In the genomic region with DNA sequence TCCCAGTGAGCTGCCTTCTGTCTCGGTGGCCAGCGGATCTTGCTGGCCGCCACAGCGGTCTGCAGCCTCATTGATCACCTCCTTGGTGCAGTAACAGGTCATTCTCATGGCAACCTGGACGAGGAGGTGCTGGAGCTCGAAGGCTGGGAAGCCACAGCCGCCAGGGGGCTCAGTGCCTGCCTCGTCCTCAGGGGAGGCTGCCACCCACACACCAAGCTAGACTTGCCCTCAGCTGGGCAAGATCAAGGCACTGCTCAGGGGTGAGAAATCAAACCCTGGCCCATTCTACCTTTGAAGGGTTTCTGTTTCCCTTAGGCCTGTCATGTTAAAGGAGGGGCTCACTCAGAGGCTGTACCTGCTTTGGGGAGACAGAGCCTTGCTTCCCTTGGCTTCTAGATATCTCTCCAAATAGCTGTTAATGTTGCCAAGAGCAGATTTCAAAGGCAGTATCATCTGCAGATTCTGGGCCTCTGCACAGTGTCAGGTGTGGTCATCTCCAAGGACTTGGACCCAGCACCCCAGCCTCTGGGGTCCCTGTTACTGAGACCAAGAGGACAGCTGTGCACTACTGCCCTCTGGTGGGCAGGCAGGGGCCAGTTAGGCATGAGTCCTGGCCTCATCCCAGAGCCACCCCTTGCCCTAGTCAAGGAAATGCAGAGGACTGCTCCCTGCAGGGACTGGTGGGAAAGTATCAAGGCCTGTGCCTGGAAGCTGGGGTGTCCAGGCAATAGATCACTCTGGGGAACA, we compare ENCODE assay signal across 9 mouse cellular contexts. TPM values are rescaled to one million over a fixed set of nuclear protein-coding genes. Genes with fewer than 3 reads are reported as not detected.
DNase-seq lines count a peak whose midpoint lies in the region; ATAC-seq and TF ChIP-seq lines count a peak whose summit lies in the region.
"Had no signal": no experiment of that assay in that cellular context is flagged by ENCODE, and none has a peak within 500 bp of the region (broad histone marks: within the 10 kb centered on the region; RNA-seq: fewer than 3 reads in every experiment).

No protein-coding gene starts in this region.

- TF ChIP-seq CTCF in layer of hippocampus, adult 2 months (conservative IDR thresholded peaks at IDR 0.05), result peak; percentile 75
- peak; percentile 49 for TF ChIP-seq CTCF in cortical plate, adult 2 months (IDR thresholded peaks at IDR 0.05; ENCODE audit: extremely low read depth, insufficient read depth, low read length)

- H3K9ac ChIP-seq in ES-E14 (ENCODE audit: insufficient read depth, low read depth, low read length, poor library complexity, severe bottlenecking), result no peak overlapping the region
- no peak overlapping the region for H3K9ac ChIP-seq in heart, embryonic 15.5 days
- no peak overlapping the region for H3K9ac ChIP-seq in midbrain, embryonic 12.5 days (replicated peaks)

- peaks cover 0 to 6% of the 10 kb centered on the region in 2 experiments; a peak in 2 of 4 replicates for H3K4me1 ChIP-seq in ES-E14 (ENCODE audit: control insufficient read depth in 2 of 2, insufficient read depth in 2 of 2, low read length in 2 of 2, poor library complexity in 1 of 2)
- no peaks in the 10 kb centered on the region for H3K4me1 ChIP-seq in cortical plate, adult 2 months (ENCODE audit: control insufficient read depth, insufficient read depth, low read length)
- H3K4me1 ChIP-seq in heart, embryonic 15.5 days (replicated peaks), result peaks cover 14% of the 10 kb centered on the region
- peaks cover 25% of the 10 kb centered on the region for H3K4me1 ChIP-seq in midbrain, embryonic 12.5 days

- no peaks in the 10 kb centered on the region for H3K36me3 ChIP-seq in ES-E14 (ENCODE audit: control insufficient read depth, insufficient read depth, low read length, poor library complexity, severe bottlenecking)
- H3K36me3 ChIP-seq in heart, embryonic 15.5 days, result no peaks in the 10 kb centered on the region
- H3K36me3 ChIP-seq in midbrain, embryonic 12.5 days, result no peaks in the 10 kb centered on the region

- H3K9me3 ChIP-seq in ES-E14 (ENCODE audit: control insufficient read depth, insufficient read depth, low read depth, low read length), result no peaks in the 10 kb centered on the region
- no peaks in the 10 kb centered on the region for H3K9me3 ChIP-seq in heart, embryonic 15.5 days (replicated peaks)
- no peaks in the 10 kb centered on the region for H3K9me3 ChIP-seq in midbrain, embryonic 12.5 days

- peaks cover 7% of the 10 kb centered on the region; the same call in 1 of the 2 replicates for H3K27me3 ChIP-seq in heart, embryonic 15.5 days
- H3K27me3 ChIP-seq in midbrain, embryonic 12.5 days, result peaks cover 39% of the 10 kb centered on the region

- in situ Hi-C loops in ES-E14 (cut with MboI; ENCODE audit: low sequenced_read_pairs in 2 of 2, unreplicated experiment in 2 of 2), result loop anchor here in 1 of 2 experiments (25.0 kb wide), 1 partner anchor 223 kb away; no protein-coding TSS in a partner anchor

- no peak overlapping the region for H3K4me2 ChIP-seq in heart, embryonic 15.5 days
- 0 out of 2 replicates have a peak overlapping the region, but pooled peaks have one; percentile 6 for H3K4me2 ChIP-seq in midbrain, embryonic 12.5 days (replicated peaks)

- H3K4me3 ChIP-seq in layer of hippocampus, adult 2 months, result no peak overlapping the region
- no peak overlapping the region for H3K4me3 ChIP-seq in ES-E14 (ENCODE audit: insufficient read depth in 1 of 2, low read depth in 1 of 2, low read length in 2 of 2, poor library complexity in 1 of 2, severe bottlenecking in 1 of 2)
- H3K4me3 ChIP-seq in cortical plate, adult 2 months (ENCODE audit: insufficient read depth, low read length), result no peak overlapping the region
- no peak overlapping the region for H3K4me3 ChIP-seq in heart, embryonic 15.5 days
- no peak overlapping the region for H3K4me3 ChIP-seq in midbrain, embryonic 12.5 days

- 33% methylated on average over 8 of the region's 8 CpGs for WGBS in heart, embryonic 15.5 days
- 19% methylated on average over 8 of the region's 8 CpGs for WGBS in midbrain, embryonic 12.5 days

- peak; percentile 75 for ATAC-seq in heart, embryonic 15.5 days (replicated peaks; ENCODE audit: insufficient number of reproducible peaks, insufficient read depth, low FRiP score, low read depth)
- peak; percentile 59 for ATAC-seq in midbrain, embryonic 12.5 days (ENCODE audit: low FRiP score, low read depth)

- no peak for TF ChIP-seq POLR2A in cortical plate, adult 2 months (IDR thresholded peaks at IDR 0.05; ENCODE audit: extremely low read depth, insufficient read depth, low read length)

- DNase-seq in layer of hippocampus, adult 2 months (ENCODE audit: low spot score in 2 of 2), result peak in 1 of 2 experiments; percentile 38
- no peak for DNase-seq in layer of hippocampus, adult 8-10 months (ENCODE audit: low spot score in 2 of 2)
- peak; percentile 59 for DNase-seq in ES-E14 (ENCODE audit: low read depth, low spot score)
- peak; percentile 80 for DNase-seq in kidney, postnatal 10 days
- peak; percentile 44 to 51 for DNase-seq in thymus, postnatal 36 days

- no peak overlapping the region for H3K27ac ChIP-seq in layer of hippocampus, adult 2 months
- no peak overlapping the region for H3K27ac ChIP-seq in ES-E14 (ENCODE audit: insufficient read depth, low read depth, low read length, poor library complexity, severe bottlenecking)
- H3K27ac ChIP-seq in cortical plate, adult 2 months (ENCODE audit: insufficient read depth, low read length), result no peak overlapping the region
- H3K27ac ChIP-seq in heart, embryonic 15.5 days, result no peak overlapping the region
- no peak overlapping the region for H3K27ac ChIP-seq in midbrain, embryonic 12.5 days (replicated peaks)

TF ChIP-seq in ES-E14, 5 proteins besides CTCF, POLR2A, EP300 and RAD21:
- TF ChIP-seq ZC3H11A (IDR thresholded peaks at IDR 0.05; ENCODE audit: borderline replicate concordance, low read depth, low read length), result peak; percentile 46
- no peak for TF ChIP-seq CHD2 (IDR thresholded peaks at IDR 0.05; ENCODE audit: low read depth, low read length)
TF ChIP-seq in ES-E14: peak in this region for 1.

RNA-seq across cellular contexts. Expression of a gene that starts 18.0 kb away (rescaled TPM):
- total RNA-seq in layer of hippocampus, adult 2 months (2021), result 10 to 100 TPM; 34.3 to 40.8 TPM
- 10 to 100 TPM; 30.2 to 34.6 (median 34.2) TPM for total RNA-seq in layer of hippocampus, adult 8-10 months (2022)
- 95.7 and 96.1 TPM in 2 replicates for total RNA-seq in ES-E14 (2012; rRNA removed)
- polyA plus RNA-seq in cortical plate, adult 2 months (2012; rRNA removed), result 72.1 and 75.0 TPM in 2 replicates
- polyA plus RNA-seq in heart, embryonic 15.5 days (2015; fragmentation: Nextera tagmentation; extraction: Ambion mirVana), result 117 and 140 TPM in 2 replicates
- polyA plus RNA-seq in midbrain, embryonic 12.5 days (2016; fragmentation: Nextera tagmentation; extraction: Ambion mirVana), result 106 and 112 TPM in 2 replicates

RNA-seq across cellular contexts. Expression of a gene that starts 18.0 kb away (rescaled TPM):
- total RNA-seq in layer of hippocampus, adult 2 months (2021), result 100 to 1,000 TPM; 156 to 172 TPM
- total RNA-seq in layer of hippocampus, adult 8-10 months (2022), result 100 to 1,000 TPM; 155 to 181 (median 165) TPM
- total RNA-seq in ES-E14 (2012; rRNA removed), result 203 and 214 TPM in 2 replicates
- 268 and 274 TPM in 2 replicates for polyA plus RNA-seq in cortical plate, adult 2 months (2012; rRNA removed)
- 637 and 761 TPM in 2 replicates for polyA plus RNA-seq in heart, embryonic 15.5 days (2015; fragmentation: Nextera tagmentation; extraction: Ambion mirVana)
- polyA plus RNA-seq in midbrain, embryonic 12.5 days (2016; fragmentation: Nextera tagmentation; extraction: Ambion mirVana), result 305 and 313 TPM in 2 replicates

RNA-seq across cellular contexts. Expression of a gene that starts 50.1 kb away (rescaled TPM):
- not detected for total RNA-seq in layer of hippocampus, adult 2 months (2021)
- not detected for total RNA-seq in layer of hippocampus, adult 8-10 months (2022)
- total RNA-seq in ES-E14 (2012; rRNA removed), result 0.48 and 0.58 TPM in 2 replicates
- polyA plus RNA-seq in cortical plate, adult 2 months (2012; rRNA removed), result not detected in 2 replicates
- 40.3 and 44.3 TPM in 2 replicates for polyA plus RNA-seq in heart, embryonic 15.5 days (2015; fragmentation: Nextera tagmentation; extraction: Ambion mirVana)
- polyA plus RNA-seq in midbrain, embryonic 12.5 days (2016; fragmentation: Nextera tagmentation; extraction: Ambion mirVana), result 0.85 and 1.5 TPM in 2 replicates
- total RNA-seq: gastrocnemius, postnatal 4 days had no signal

Comparison
In these comparisons a context has a peak if more than half of its experiments do, and no peak if none do; other contexts are left out.
1. DNase-seq: peak in ES-E14 (single experiment), kidney, postnatal 10 days (single experiment) and thymus, postnatal 36 days (2 of 2); none in layer of hippocampus, adult 8-10 months (0 of 2).